Comparison of ENCODE assay signal across 18 mouse cellular contexts in the genomic region with DNA sequence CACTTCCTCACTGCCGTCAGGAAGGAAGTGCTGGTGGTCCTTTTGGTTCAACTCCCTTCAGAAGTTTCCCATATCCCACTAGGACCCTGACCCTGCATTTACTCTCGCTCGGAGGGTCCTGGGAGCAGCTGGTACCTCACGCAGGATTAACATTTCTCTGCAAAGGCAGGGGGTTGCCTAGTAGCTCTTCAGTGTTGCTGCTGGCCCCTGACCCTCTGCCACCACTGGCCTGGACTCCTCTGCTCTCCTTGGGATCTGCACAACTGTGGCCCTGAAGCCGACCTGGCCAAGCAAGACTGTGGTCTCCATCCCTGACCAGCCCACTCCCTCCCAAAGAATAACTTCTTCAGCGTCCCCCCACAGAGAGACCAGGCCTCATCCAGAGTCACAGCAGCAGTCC. TPM values are rescaled to one million over a fixed set of nuclear protein-coding genes. Genes with fewer than 3 reads are reported as not detected.
DNase-seq lines count a peak whose midpoint lies in the region; ATAC-seq and TF ChIP-seq lines count a peak whose summit lies in the region.
"Had no signal": no experiment of that assay in that cellular context is flagged by ENCODE, and none has a peak within 500 bp of the region (broad histone marks: within the 10 kb centered on the region; RNA-seq: fewer than 3 reads in every experiment).

No protein-coding gene starts in this region.

- H3K4me1 ChIP-seq in forebrain, postnatal 0 days (ENCODE audit: insufficient read depth): peaks cover 7% of the 10 kb centered on the region; the same call in 1 of the 2 replicates
- peaks cover 11% of the 10 kb centered on the region for H3K4me1 ChIP-seq in forebrain, embryonic 11.5 days (replicated peaks; ENCODE audit: control insufficient read depth, insufficient read depth, low read length)
- H3K4me1 ChIP-seq in midbrain, embryonic 12.5 days: peaks cover 25% of the 10 kb centered on the region
- 0 out of 2 replicates have a peak, but pooled peaks cover 4% of the 10 kb centered on the region for H3K4me1 ChIP-seq in midbrain, embryonic 14.5 days (ENCODE audit: control insufficient read depth, insufficient read depth, low read length)
- H3K4me1 ChIP-seq in ES-Bruce4 (ENCODE audit: control insufficient read depth, insufficient read depth, low read length): peaks cover 7% of the 10 kb centered on the region
- peaks cover 38% of the 10 kb centered on the region for H3K4me1 ChIP-seq in limb, embryonic 10.5 days

- H3K9ac ChIP-seq in forebrain, postnatal 0 days: no peak overlapping the region
- H3K9ac ChIP-seq in forebrain, embryonic 11.5 days (ENCODE audit: low read length): no peak overlapping the region
- no peak overlapping the region for H3K9ac ChIP-seq in midbrain, embryonic 12.5 days (replicated peaks)
- no peak overlapping the region for H3K9ac ChIP-seq in midbrain, embryonic 14.5 days (replicated peaks; ENCODE audit: low read length)
- H3K9ac ChIP-seq in ES-Bruce4 (ENCODE audit: low read depth, poor library complexity, severe bottlenecking): no peak overlapping the region
- H3K9ac ChIP-seq: embryonic facial prominence, embryonic 12.5 days; hindbrain, embryonic 15.5 days; kidney, embryonic 15.5 days; liver, embryonic 12.5 days; lung, embryonic 14.5 days had no signal

- TF ChIP-seq POLR2A in ES-Bruce4 (IDR thresholded peaks at IDR 0.05; ENCODE audit: insufficient read depth, low read length): no peak

- H3K27me3 ChIP-seq in forebrain, postnatal 0 days (ENCODE audit: insufficient read depth, low read length): no peaks in the 10 kb centered on the region
- H3K27me3 ChIP-seq in forebrain, embryonic 11.5 days (ENCODE audit: control insufficient read depth, insufficient read depth, low read length): peaks cover 23% of the 10 kb centered on the region
- H3K27me3 ChIP-seq in midbrain, embryonic 12.5 days: peaks cover 49% of the 10 kb centered on the region
- peaks cover 37% of the 10 kb centered on the region for H3K27me3 ChIP-seq in midbrain, embryonic 14.5 days (ENCODE audit: control insufficient read depth, insufficient read depth, low read length)
- H3K27me3 ChIP-seq in ES-Bruce4 (ENCODE audit: control insufficient read depth, insufficient read depth, low read length, poor library complexity, severe bottlenecking): no peaks in the 10 kb centered on the region
- peaks cover 49% of the 10 kb centered on the region for H3K27me3 ChIP-seq in limb, embryonic 10.5 days (ENCODE audit: low read depth, poor library complexity, severe bottlenecking)

- 80% methylated on average over 6 of the region's 6 CpGs for WGBS in forebrain, postnatal 0 days
- 69% methylated on average over 6 of the region's 6 CpGs for WGBS in forebrain, embryonic 11.5 days
- 42% methylated on average over 6 of the region's 6 CpGs for WGBS in midbrain, embryonic 12.5 days
- WGBS in midbrain, embryonic 14.5 days: 40% methylated on average over 6 of the region's 6 CpGs
- 84% methylated on average over 6 of the region's 6 CpGs for WGBS in limb, embryonic 10.5 days

- no peak for TF ChIP-seq EP300 in ES-Bruce4 (IDR thresholded peaks at IDR 0.05; ENCODE audit: insufficient read depth, low read depth, low read length)

- no peak for DNase-seq in forebrain, postnatal 0 days
- no peak for DNase-seq in forebrain, embryonic 11.5 days (ENCODE audit: low spot score)
- DNase-seq in midbrain, embryonic 14.5 days: no peak
- DNase-seq in limb, embryonic 10.5 days (ENCODE audit: low spot score): no peak
- DNase-seq: gastrocnemius, adult 2 months; heart, adult 18-20 months; heart, postnatal 14 days; left cerebral cortex, postnatal 4 days; lung, embryonic 14.5 days; thymus, postnatal 4 days had no signal

- no peak overlapping the region for H3K4me3 ChIP-seq in forebrain, postnatal 0 days (ENCODE audit: low read depth, low read length)
- H3K4me3 ChIP-seq in forebrain, embryonic 11.5 days (ENCODE audit: low read depth, low read length): no peak overlapping the region
- no peak overlapping the region for H3K4me3 ChIP-seq in midbrain, embryonic 12.5 days
- H3K4me3 ChIP-seq in midbrain, embryonic 14.5 days (replicated peaks; ENCODE audit: low read depth, low read length): no peak overlapping the region
- H3K4me3 ChIP-seq in ES-Bruce4 (ENCODE audit: low read depth, low read length): no peak overlapping the region
- H3K4me3 ChIP-seq in limb, embryonic 10.5 days: peak overlapping the region; percentile 41; the same call in 1 of the 2 replicates
- H3K4me3 ChIP-seq: embryonic facial prominence, embryonic 12.5 days; gastrocnemius, adult 2 months; hindbrain, embryonic 15.5 days; kidney, embryonic 15.5 days; liver, embryonic 12.5 days had no signal

- H3K4me2 ChIP-seq in forebrain, postnatal 0 days (ENCODE audit: low read depth): no peak overlapping the region
- no peak overlapping the region for H3K4me2 ChIP-seq in forebrain, embryonic 11.5 days (ENCODE audit: low read depth, low read length, severe bottlenecking)
- no peak overlapping the region for H3K4me2 ChIP-seq in midbrain, embryonic 12.5 days (replicated peaks)
- H3K4me2 ChIP-seq in midbrain, embryonic 14.5 days (ENCODE audit: low read length): no peak overlapping the region
- H3K4me2 ChIP-seq: hindbrain, embryonic 15.5 days; liver, embryonic 12.5 days had no signal

- TF ChIP-seq CTCF in forebrain, postnatal 0 days (IDR thresholded peaks at IDR 0.05; ENCODE audit: low read depth): no peak
- TF ChIP-seq CTCF in ES-Bruce4 (IDR thresholded peaks at IDR 0.05; ENCODE audit: low read depth, low read length): no peak

- ATAC-seq in forebrain, postnatal 0 days: no peak
- no peak for ATAC-seq in forebrain, embryonic 11.5 days (replicated peaks; ENCODE audit: low FRiP score)
- ATAC-seq in midbrain, embryonic 12.5 days (ENCODE audit: low FRiP score, low read depth): no peak
- ATAC-seq in midbrain, embryonic 14.5 days (ENCODE audit: low FRiP score, low TSS enrichment): no peak
- ATAC-seq in erythroid progenitor cell, adult 5-6 weeks (replicated peaks; ENCODE audit: low FRiP score, poor library complexity, severe bottlenecking): no peak
- ATAC-seq: liver, embryonic 12.5 days had no signal

- peak overlapping the region; percentile 47; the same call in 1 of the 2 replicates for H3K27ac ChIP-seq in forebrain, postnatal 0 days (ENCODE audit: low read depth, low read length)
- H3K27ac ChIP-seq in forebrain, embryonic 11.5 days (ENCODE audit: low read depth, low read length): no peak overlapping the region
- H3K27ac ChIP-seq in midbrain, embryonic 12.5 days (replicated peaks): peak overlapping the region; percentile 15; the same call in 1 of the 2 replicates
- H3K27ac ChIP-seq in midbrain, embryonic 14.5 days (replicated peaks; ENCODE audit: low read depth, low read length): no peak overlapping the region
- H3K27ac ChIP-seq in ES-Bruce4 (ENCODE audit: insufficient read depth, low read length): peak overlapping the region; percentile 43
- H3K27ac ChIP-seq in limb, embryonic 10.5 days: no peak overlapping the region
- H3K27ac ChIP-seq: embryonic facial prominence, embryonic 12.5 days; gastrocnemius, adult 2 months; hindbrain, embryonic 15.5 days; kidney, embryonic 15.5 days; liver, embryonic 12.5 days had no signal

- peaks cover 39% of the 10 kb centered on the region for H3K36me3 ChIP-seq in forebrain, postnatal 0 days (ENCODE audit: insufficient read depth)
- H3K36me3 ChIP-seq in forebrain, embryonic 11.5 days (ENCODE audit: control insufficient read depth, insufficient read depth, low read length): no peaks in the 10 kb centered on the region; the same call in 1 of the 2 replicates
- H3K36me3 ChIP-seq in midbrain, embryonic 12.5 days: peaks cover 43% of the 10 kb centered on the region
- peaks cover 44% of the 10 kb centered on the region for H3K36me3 ChIP-seq in midbrain, embryonic 14.5 days (ENCODE audit: control insufficient read depth, insufficient read depth, low read length)
- H3K36me3 ChIP-seq in ES-Bruce4 (ENCODE audit: control insufficient read depth, insufficient read depth, low read length, poor library complexity, severe bottlenecking): no peaks in the 10 kb centered on the region
- H3K36me3 ChIP-seq in limb, embryonic 10.5 days: peaks cover 50% of the 10 kb centered on the region

- no peaks in the 10 kb centered on the region for H3K9me3 ChIP-seq in forebrain, postnatal 0 days (ENCODE audit: low read length)
- H3K9me3 ChIP-seq in forebrain, embryonic 11.5 days (ENCODE audit: control insufficient read depth, low read length): no peaks in the 10 kb centered on the region
- H3K9me3 ChIP-seq in midbrain, embryonic 12.5 days: no peaks in the 10 kb centered on the region
- H3K9me3 ChIP-seq in midbrain, embryonic 14.5 days (ENCODE audit: control insufficient read depth, low read length): no peaks in the 10 kb centered on the region
- H3K9me3 ChIP-seq in ES-Bruce4 (replicated peaks; ENCODE audit: control insufficient read depth, insufficient read depth, low read length, poor library complexity, severe bottlenecking): no peaks in the 10 kb centered on the region
- no peaks in the 10 kb centered on the region for H3K9me3 ChIP-seq in limb, embryonic 10.5 days (replicated peaks)
- H3K9me3 ChIP-seq: embryonic facial prominence, embryonic 12.5 days; hindbrain, embryonic 15.5 days; kidney, embryonic 15.5 days; liver, embryonic 12.5 days had no signal

RNA-seq across cellular contexts. Expression of a gene that starts 1.0 kb away (rescaled TPM):
- 3.0 and 9.8 TPM in 2 replicates for total RNA-seq in forebrain, postnatal 0 days (2014; rRNA removed)
- 1.7 and 2.4 TPM in 2 replicates for polyA plus RNA-seq in forebrain, postnatal 0 days (2015; fragmentation: Nextera tagmentation; extraction: Ambion mirVana)
- polyA plus RNA-seq in forebrain, embryonic 11.5 days (2014; fragmentation: Nextera tagmentation; extraction: Ambion mirVana): 2.0 TPM in 2 replicates
- 1.7 and 2.0 TPM in 2 replicates for polyA plus RNA-seq in midbrain, embryonic 12.5 days (2016; fragmentation: Nextera tagmentation; extraction: Ambion mirVana)
- 0.58 and 1.6 TPM in 2 replicates for polyA plus RNA-seq in midbrain, embryonic 14.5 days (2014; fragmentation: Nextera tagmentation; extraction: Ambion mirVana)
- polyA plus RNA-seq in ES-Bruce4 (2011; ENCODE audit: insufficient read depth, insufficient read length, low read depth, missing spikeins): 19.2 and 22.7 TPM in 2 replicates
- polyA plus RNA-seq in limb, embryonic 10.5 days (2016; fragmentation: Nextera tagmentation; extraction: Ambion mirVana): 3.1 and 3.5 TPM in 2 replicates
- 0.42 TPM in 1 of 2 replicates, not detected in the other for total RNA-seq in erythroid progenitor cell, adult 5-6 weeks (2015; ENCODE audit: low replicate concordance)
- not detected in 2 replicates for total RNA-seq in erythroid progenitor cell, adult 5-6 weeks (2017; ENCODE audit: low replicate concordance)

RNA-seq across cellular contexts. Expression of a gene that starts 8.2 kb away (rescaled TPM):
- total RNA-seq in forebrain, postnatal 0 days (2014; rRNA removed): 9.5 and 15.5 TPM in 2 replicates
- polyA plus RNA-seq in forebrain, postnatal 0 days (2015; fragmentation: Nextera tagmentation; extraction: Ambion mirVana): 27.6 and 29.3 TPM in 2 replicates
- polyA plus RNA-seq in forebrain, embryonic 11.5 days (2014; fragmentation: Nextera tagmentation; extraction: Ambion mirVana): 58.4 and 62.6 TPM in 2 replicates
- 56.6 and 63.7 TPM in 2 replicates for polyA plus RNA-seq in midbrain, embryonic 12.5 days (2016; fragmentation: Nextera tagmentation; extraction: Ambion mirVana)
- 32.0 and 39.0 TPM in 2 replicates for polyA plus RNA-seq in midbrain, embryonic 14.5 days (2014; fragmentation: Nextera tagmentation; extraction: Ambion mirVana)
- polyA plus RNA-seq in ES-Bruce4 (2011; ENCODE audit: insufficient read depth, insufficient read length, low read depth, missing spikeins): 22.3 and 24.0 TPM in 2 replicates
- polyA plus RNA-seq in limb, embryonic 10.5 days (2016; fragmentation: Nextera tagmentation; extraction: Ambion mirVana): 74.6 and 84.6 TPM in 2 replicates
- 4.6 and 13.0 TPM in 2 replicates for total RNA-seq in erythroid progenitor cell, adult 5-6 weeks (2015; ENCODE audit: low replicate concordance)
- total RNA-seq in erythroid progenitor cell, adult 5-6 weeks (2017; ENCODE audit: low replicate concordance): 4.5 and 10.9 TPM in 2 replicates

RNA-seq across cellular contexts. Expression of a gene that starts 10.6 kb away (rescaled TPM):
- total RNA-seq in forebrain, postnatal 0 days (2014; rRNA removed): 3.0 and 7.0 TPM in 2 replicates
- 1.4 and 2.0 TPM in 2 replicates for polyA plus RNA-seq in forebrain, postnatal 0 days (2015; fragmentation: Nextera tagmentation; extraction: Ambion mirVana)
- polyA plus RNA-seq in forebrain, embryonic 11.5 days (2014; fragmentation: Nextera tagmentation; extraction: Ambion mirVana): 4.0 and 4.2 TPM in 2 replicates
- polyA plus RNA-seq in midbrain, embryonic 12.5 days (2016; fragmentation: Nextera tagmentation; extraction: Ambion mirVana): 4.0 and 4.4 TPM in 2 replicates
- 1.5 and 1.6 TPM in 2 replicates for polyA plus RNA-seq in midbrain, embryonic 14.5 days (2014; fragmentation: Nextera tagmentation; extraction: Ambion mirVana)
- not detected in 2 replicates for polyA plus RNA-seq in ES-Bruce4 (2011; ENCODE audit: insufficient read depth, insufficient read length, low read depth, missing spikeins)
- 1.8 and 3.1 TPM in 2 replicates for polyA plus RNA-seq in limb, embryonic 10.5 days (2016; fragmentation: Nextera tagmentation; extraction: Ambion mirVana)
- total RNA-seq in erythroid progenitor cell, adult 5-6 weeks (2015; ENCODE audit: low replicate concordance): 1.3 and 4.0 TPM in 2 replicates
- total RNA-seq in erythroid progenitor cell, adult 5-6 weeks (2017; ENCODE audit: low replicate concordance): 2.1 TPM in 1 of 2 replicates, not detected in the other
- total RNA-seq: monocyte, adult 5-6 weeks had no signal

RNA-seq across cellular contexts. Expression of a gene that starts 10.7 kb away (rescaled TPM):
- total RNA-seq in forebrain, postnatal 0 days (2014; rRNA removed): 85.9 and 111 TPM in 2 replicates
- 93.0 and 128 TPM in 2 replicates for polyA plus RNA-seq in forebrain, postnatal 0 days (2015; fragmentation: Nextera tagmentation; extraction: Ambion mirVana)
- polyA plus RNA-seq in forebrain, embryonic 11.5 days (2014; fragmentation: Nextera tagmentation; extraction: Ambion mirVana): 35.2 and 40.4 TPM in 2 replicates
- polyA plus RNA-seq in midbrain, embryonic 12.5 days (2016; fragmentation: Nextera tagmentation; extraction: Ambion mirVana): 40.7 and 42.4 TPM in 2 replicates
- 69.7 and 77.4 TPM in 2 replicates for polyA plus RNA-seq in midbrain, embryonic 14.5 days (2014; fragmentation: Nextera tagmentation; extraction: Ambion mirVana)
- polyA plus RNA-seq in ES-Bruce4 (2011; ENCODE audit: insufficient read depth, insufficient read length, low read depth, missing spikeins): 8.9 and 10.9 TPM in 2 replicates
- polyA plus RNA-seq in limb, embryonic 10.5 days (2016; fragmentation: Nextera tagmentation; extraction: Ambion mirVana): 35.5 and 35.6 TPM in 2 replicates
- total RNA-seq in erythroid progenitor cell, adult 5-6 weeks (2015; ENCODE audit: low replicate concordance): not detected in 2 replicates
- total RNA-seq in erythroid progenitor cell, adult 5-6 weeks (2017; ENCODE audit: low replicate concordance): 0.68 TPM in 1 of 2 replicates, not detected in the other

RNA-seq across cellular contexts. Expression of a gene that starts 18.6 kb away (rescaled TPM):
- total RNA-seq in forebrain, postnatal 0 days (2014; rRNA removed): 11.8 and 20.8 TPM in 2 replicates
- 16.3 and 18.1 TPM in 2 replicates for polyA plus RNA-seq in forebrain, postnatal 0 days (2015; fragmentation: Nextera tagmentation; extraction: Ambion mirVana)
- polyA plus RNA-seq in forebrain, embryonic 11.5 days (2014; fragmentation: Nextera tagmentation; extraction: Ambion mirVana): 30.7 and 32.7 TPM in 2 replicates
- polyA plus RNA-seq in midbrain, embryonic 12.5 days (2016; fragmentation: Nextera tagmentation; extraction: Ambion mirVana): 24.7 and 31.5 TPM in 2 replicates
- 6.2 and 20.4 TPM in 2 replicates for polyA plus RNA-seq in midbrain, embryonic 14.5 days (2014; fragmentation: Nextera tagmentation; extraction: Ambion mirVana)
- polyA plus RNA-seq in ES-Bruce4 (2011; ENCODE audit: insufficient read depth, insufficient read length, low read depth, missing spikeins): 3.1 and 3.7 TPM in 2 replicates
- 37.1 and 42.5 TPM in 2 replicates for polyA plus RNA-seq in limb, embryonic 10.5 days (2016; fragmentation: Nextera tagmentation; extraction: Ambion mirVana)
- total RNA-seq in erythroid progenitor cell, adult 5-6 weeks (2015; ENCODE audit: low replicate concordance): not detected in 2 replicates
- not detected in 2 replicates for total RNA-seq in erythroid progenitor cell, adult 5-6 weeks (2017; ENCODE audit: low replicate concordance)
- total RNA-seq: monocyte, adult 5-6 weeks had no signal

Comparison
In these comparisons a context has a peak if more than half of its experiments do, and no peak if none do; other contexts are left out.
1. H3K27ac ChIP-seq: peak in forebrain, postnatal 0 days (single experiment), midbrain, embryonic 12.5 days (single experiment) and ES-Bruce4 (single experiment); none in forebrain, embryonic 11.5 days (single experiment), midbrain, embryonic 14.5 days (single experiment) and limb, embryonic 10.5 days (single experiment).